In the genomic region with DNA sequence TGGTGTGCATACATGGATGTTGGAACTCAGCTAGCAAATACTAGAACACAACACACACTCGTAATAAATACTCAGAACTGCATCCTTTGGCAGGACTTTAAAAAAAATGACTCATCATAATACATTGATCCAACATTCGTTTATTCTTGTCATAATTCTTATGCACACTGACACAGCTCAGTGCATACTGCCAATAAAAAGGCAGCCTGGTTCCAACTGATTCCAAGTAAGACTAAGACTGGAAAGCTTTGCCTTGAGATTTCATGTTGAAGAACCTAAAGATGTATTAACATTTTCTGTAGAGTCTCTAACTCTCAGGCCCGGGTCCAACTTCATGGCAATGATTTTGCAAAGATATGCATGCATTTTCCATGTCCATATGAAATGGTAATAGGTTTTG, we compare ENCODE assay signal across 25 mouse cellular contexts.
A peak's percentile ranks its signal among the peaks of the same experiment; 100 is the strongest.
DNase-seq lines count a peak whose midpoint lies in the region; ATAC-seq lines count a peak whose summit lies in the region.
"Had no signal": no experiment of that assay in that cellular context is flagged by ENCODE, and none has a peak within 500 bp of the region (broad histone marks: within the 10 kb centered on the region; RNA-seq: fewer than 3 reads in every experiment).

No protein-coding gene starts in this region.

- H3K4me2 ChIP-seq in forebrain, embryonic 16.5 days (ENCODE audit: low read length) = no peak overlapping the region
- no peak overlapping the region for H3K4me2 ChIP-seq in forebrain, embryonic 15.5 days (replicated peaks)
- H3K4me2 ChIP-seq: embryonic facial prominence, embryonic 12.5 days; hindbrain, embryonic 14.5 days; intestine, embryonic 15.5 days had no signal

- intact Hi-C loops in heart, postnatal 25 days (cut with DNase I) = no loop called here

- H3K36me3 ChIP-seq in forebrain, embryonic 16.5 days (ENCODE audit: control insufficient read depth, insufficient read depth) = peaks cover 7% of the 10 kb centered on the region; the same call in 1 of the 2 replicates
- H3K36me3 ChIP-seq in forebrain, embryonic 15.5 days = peaks cover 10% of the 10 kb centered on the region
- H3K36me3 ChIP-seq: embryonic facial prominence, embryonic 12.5 days; heart, embryonic 10.5 days; intestine, embryonic 15.5 days had no signal

- no peak overlapping the region for H3K27ac ChIP-seq in forebrain, embryonic 16.5 days (ENCODE audit: low read length)
- H3K27ac ChIP-seq in forebrain, embryonic 15.5 days (replicated peaks) = no peak overlapping the region
- H3K27ac ChIP-seq: embryonic facial prominence, embryonic 12.5 days; gastrocnemius, adult 2 months; heart, embryonic 10.5 days; hindbrain, embryonic 10.5 days; hindbrain, embryonic 14.5 days; intestine, embryonic 15.5 days had no signal

- no peak overlapping the region for H3K9ac ChIP-seq in forebrain, embryonic 16.5 days (replicated peaks; ENCODE audit: low read depth, low read length)
- H3K9ac ChIP-seq in forebrain, embryonic 15.5 days (replicated peaks) = no peak overlapping the region
- H3K9ac ChIP-seq: embryonic facial prominence, embryonic 12.5 days; hindbrain, embryonic 14.5 days; intestine, embryonic 15.5 days had no signal

- peak; percentile 45 for ATAC-seq in forebrain, embryonic 16.5 days
- ATAC-seq in forebrain, embryonic 15.5 days (replicated peaks) = no peak
- ATAC-seq: CD4-positive, CD25-positive, alpha-beta regulatory T cell, adult 4 months; intestine, embryonic 15.5 days had no signal

- 79% methylated on average over 3 of the region's 3 CpGs for WGBS in forebrain, embryonic 16.5 days
- 79% methylated on average over 3 of the region's 3 CpGs for WGBS in forebrain, embryonic 15.5 days

- DNase-seq in heart, adult 8-10 months (ENCODE audit: low spot score) = peak; percentile 7
- no peak for DNase-seq in heart, postnatal 25 days (ENCODE audit: low spot score)
- DNase-seq in NIH3T3 (ENCODE audit: low read depth) = peak; percentile 82
- peak; percentile 49 for DNase-seq in brain, adult 2 months (ENCODE audit: low read depth, low spot score)
- DNase-seq in right cerebral cortex, postnatal 25 days = no peak
- no peak for DNase-seq in kidney, postnatal 25 days
- DNase-seq: adrenal gland, adult 2 months; adrenal gland, postnatal 25 days; B cell, adult 2 months; cerebellum, adult 2 months; cerebellum, postnatal 14 days; embryo, embryonic 11 days; gastrocnemius, adult 2 months; gastrocnemius, postnatal 25 days; heart, postnatal 14 days; kidney, adult 18-20 months had no signal

- no peaks in the 10 kb centered on the region for H3K4me1 ChIP-seq in forebrain, embryonic 16.5 days (replicated peaks; ENCODE audit: control insufficient read depth, insufficient read depth, low read length)
- no peaks in the 10 kb centered on the region for H3K4me1 ChIP-seq in forebrain, embryonic 15.5 days
- H3K4me1 ChIP-seq: embryonic facial prominence, embryonic 12.5 days; heart, embryonic 10.5 days; hindbrain, embryonic 10.5 days; intestine, embryonic 15.5 days had no signal

- H3K9me3 ChIP-seq in forebrain, embryonic 16.5 days (ENCODE audit: control insufficient read depth, low read length) = no peaks in the 10 kb centered on the region
- H3K9me3 ChIP-seq in forebrain, embryonic 15.5 days = no peaks in the 10 kb centered on the region
- H3K9me3 ChIP-seq: embryonic facial prominence, embryonic 12.5 days; G1E; heart, embryonic 10.5 days; hindbrain, embryonic 10.5 days; intestine, embryonic 15.5 days had no signal

- H3K27me3 ChIP-seq in forebrain, embryonic 16.5 days (replicated peaks; ENCODE audit: control insufficient read depth, insufficient read depth, low read length) = no peaks in the 10 kb centered on the region
- no peaks in the 10 kb centered on the region for H3K27me3 ChIP-seq in forebrain, embryonic 15.5 days
- H3K27me3 ChIP-seq: embryonic facial prominence, embryonic 12.5 days; intestine, embryonic 15.5 days had no signal

- H3K4me3 ChIP-seq in forebrain, embryonic 16.5 days (replicated peaks; ENCODE audit: low read length) = no peak overlapping the region
- H3K4me3 ChIP-seq in forebrain, embryonic 15.5 days = no peak overlapping the region
- H3K4me3 ChIP-seq: embryonic facial prominence, embryonic 12.5 days; gastrocnemius, adult 2 months; heart, embryonic 10.5 days; hindbrain, embryonic 10.5 days; intestine, embryonic 15.5 days had no signal

Comparison
In these comparisons a context has a peak if more than half of its experiments do, and no peak if none do; other contexts are left out.
1. DNase-seq: peak in heart, adult 8-10 months (single experiment), NIH3T3 (single experiment) and brain, adult 2 months (single experiment); none in heart, postnatal 25 days (single experiment), right cerebral cortex, postnatal 25 days (single experiment) and kidney, postnatal 25 days (0 of 2).